Mouse (Mus musculus): Measurements from ENCODE around the gene Myof. TPM values are rescaled to one million over a fixed set of nuclear protein-coding genes. Genes with fewer than 3 reads are reported as not detected.
A peak's percentile ranks its signal among the peaks of the same experiment; 100 is the strongest.

The Myof gene
- polyA plus RNA-seq, 1 experiment = 24.2 TPM

- no peaks in the 10 kb centered on the region for H3K4me1 ChIP-seq (ENCODE audit: control insufficient read depth, insufficient read depth, low read length)
- H3K4me3 ChIP-seq (ENCODE audit: insufficient read depth, low read depth, low read length) = no peak overlapping the region
- WGBS = 64% methylated on average over 24 of the region's 24 CpGs
- H3K27ac ChIP-seq (ENCODE audit: insufficient read depth, low read depth, low read length) = no peak overlapping the region
- H3K27me3 ChIP-seq (replicated peaks; ENCODE audit: control insufficient read depth, insufficient read depth, low read length) = no peaks in the 10 kb centered on the region
- TF ChIP-seq CTCF (conservative IDR thresholded peaks at IDR 0.05; ENCODE audit: insufficient read depth, insufficient read length, low read depth, low read length) (no peak), POLR2A (IDR thresholded peaks at IDR 0.05; ENCODE audit: low read depth, low read length) (no peak)
- peak; percentile 21 for DNase-seq
- H3K36me3 ChIP-seq (ENCODE audit: control insufficient read depth, insufficient read depth, low read length) = no peaks in the 10 kb centered on the region
These were observed 39.5 kb downstream of the Myof start for GRCm38 (mm10) chr19:38003671-38004521.

GRCm38 (mm10) chr19:38002816-38003215 is 40.6 kb downstream of the Myof start:
- H3K4me1 ChIP-seq (ENCODE audit: control insufficient read depth, insufficient read depth, low read length) = no peaks in the 10 kb centered on the region
- TF ChIP-seq CTCF (conservative IDR thresholded peaks at IDR 0.05; ENCODE audit: insufficient read depth, insufficient read length, low read depth, low read length) (no peak), POLR2A (IDR thresholded peaks at IDR 0.05; ENCODE audit: low read depth, low read length) (no peak)
- H3K4me3 ChIP-seq (ENCODE audit: insufficient read depth, low read depth, low read length) = no peak overlapping the region
- peak; percentile 7 for DNase-seq
- WGBS = 73% methylated on average over 4 of the region's 4 CpGs
- H3K27ac ChIP-seq (ENCODE audit: insufficient read depth, low read depth, low read length) = no peak overlapping the region
- H3K36me3 ChIP-seq (ENCODE audit: control insufficient read depth, insufficient read depth, low read length) = no peaks in the 10 kb centered on the region
- H3K27me3 ChIP-seq (replicated peaks; ENCODE audit: control insufficient read depth, insufficient read depth, low read length) = no peaks in the 10 kb centered on the region

- no peak for DNase-seq
- no peak for TF ChIP-seq POLR2A (IDR thresholded peaks at IDR 0.05; ENCODE audit: low read depth, low read length)
- no peak for TF ChIP-seq CTCF (conservative IDR thresholded peaks at IDR 0.05; ENCODE audit: insufficient read depth, insufficient read length, low read depth, low read length)
- WGBS = 91% methylated on average over 4 of the region's 4 CpGs
- Histone ChIP-seq H3K27ac (ENCODE audit: insufficient read depth, low read depth, low read length) (no peak overlapping the region), H3K27me3 (replicated peaks; ENCODE audit: control insufficient read depth, insufficient read depth, low read length) (no peaks in the 10 kb centered on the region), H3K36me3 (ENCODE audit: control insufficient read depth, insufficient read depth, low read length) (no peaks in the 10 kb centered on the region), H3K4me1 (ENCODE audit: control insufficient read depth, insufficient read depth, low read length) (no peaks in the 10 kb centered on the region), H3K4me3 (ENCODE audit: insufficient read depth, low read depth, low read length) (no peak overlapping the region)
These were observed 42.4 kb downstream of the Myof start for GRCm38 (mm10) chr19:38000990-38001389.

GRCm38 (mm10) chr19:37999941-38000340 is 43.4 kb downstream of the Myof start:
- H3K4me3 ChIP-seq (ENCODE audit: insufficient read depth, low read depth, low read length) = no peak overlapping the region
- no peaks in the 10 kb centered on the region for H3K36me3 ChIP-seq (ENCODE audit: control insufficient read depth, insufficient read depth, low read length)
- H3K4me1 ChIP-seq (ENCODE audit: control insufficient read depth, insufficient read depth, low read length) = no peaks in the 10 kb centered on the region
- WGBS = 96% methylated on average over 2 of the region's 2 CpGs
- no peak overlapping the region for H3K27ac ChIP-seq (ENCODE audit: insufficient read depth, low read depth, low read length)
- H3K27me3 ChIP-seq (replicated peaks; ENCODE audit: control insufficient read depth, insufficient read depth, low read length) = no peaks in the 10 kb centered on the region
- TF ChIP-seq POLR2A (IDR thresholded peaks at IDR 0.05; ENCODE audit: low read depth, low read length) (no peak), CTCF (conservative IDR thresholded peaks at IDR 0.05; ENCODE audit: insufficient read depth, insufficient read length, low read depth, low read length) (no peak)
- no peak for DNase-seq

GRCm38 (mm10) chr19:37994301-37994700 is 49.1 kb downstream of the Myof start:
- Histone ChIP-seq H3K4me1 (ENCODE audit: control insufficient read depth, insufficient read depth, low read length) (no peaks in the 10 kb centered on the region), H3K27ac (ENCODE audit: insufficient read depth, low read depth, low read length) (no peak overlapping the region), H3K27me3 (replicated peaks; ENCODE audit: control insufficient read depth, insufficient read depth, low read length) (no peaks in the 10 kb centered on the region), H3K4me3 (ENCODE audit: insufficient read depth, low read depth, low read length) (no peak overlapping the region), H3K36me3 (ENCODE audit: control insufficient read depth, insufficient read depth, low read length) (no peaks in the 10 kb centered on the region)
- 85% methylated on average over 3 of the region's 3 CpGs for WGBS
- TF ChIP-seq POLR2A (IDR thresholded peaks at IDR 0.05; ENCODE audit: low read depth, low read length) (no peak), CTCF (conservative IDR thresholded peaks at IDR 0.05; ENCODE audit: insufficient read depth, insufficient read length, low read depth, low read length) (no peak)
- no peak for DNase-seq

- Histone ChIP-seq H3K4me1 (ENCODE audit: control insufficient read depth, insufficient read depth, low read length) (no peaks in the 10 kb centered on the region), H3K36me3 (ENCODE audit: control insufficient read depth, insufficient read depth, low read length) (no peaks in the 10 kb centered on the region)
- WGBS = 85% methylated on average over 2 of the region's 2 CpGs
These were observed 51.2 kb downstream of the Myof start for GRCm38 (mm10) chr19:37992184-37992554.

GRCm38 (mm10) chr19:37991399-37992183 is 51.8 kb downstream of the Myof start:
- TF ChIP-seq POLR2A (IDR thresholded peaks at IDR 0.05; ENCODE audit: low read depth, low read length) (no peak), CTCF (conservative IDR thresholded peaks at IDR 0.05; ENCODE audit: insufficient read depth, insufficient read length, low read depth, low read length) (no peak)
- Histone ChIP-seq H3K27ac (ENCODE audit: insufficient read depth, low read depth, low read length) (no peak overlapping the region), H3K36me3 (ENCODE audit: control insufficient read depth, insufficient read depth, low read length) (no peaks in the 10 kb centered on the region), H3K27me3 (replicated peaks; ENCODE audit: control insufficient read depth, insufficient read depth, low read length) (no peaks in the 10 kb centered on the region), H3K4me1 (ENCODE audit: control insufficient read depth, insufficient read depth, low read length) (no peaks in the 10 kb centered on the region), H3K4me3 (ENCODE audit: insufficient read depth, low read depth, low read length) (no peak overlapping the region)
- no peak for DNase-seq
- WGBS = 56% methylated on average over 7 of the region's 7 CpGs

More at GRCm38 (mm10) chr19:37992184-37992554, 51.2 kb downstream of the Myof start:
- Histone ChIP-seq H3K27ac (ENCODE audit: insufficient read depth, low read depth, low read length) (no peak overlapping the region), H3K4me3 (ENCODE audit: insufficient read depth, low read depth, low read length) (no peak overlapping the region), H3K27me3 (replicated peaks; ENCODE audit: control insufficient read depth, insufficient read depth, low read length) (no peaks in the 10 kb centered on the region)
- DNase-seq = no peak
- no peak for TF ChIP-seq POLR2A (IDR thresholded peaks at IDR 0.05; ENCODE audit: low read depth, low read length)
- no peak for TF ChIP-seq CTCF (conservative IDR thresholded peaks at IDR 0.05; ENCODE audit: insufficient read depth, insufficient read length, low read depth, low read length)

All from kidney, adult 2 months (tissue).